15 mouse cellular contexts compared by ENCODE assay signal in the genomic region with DNA sequence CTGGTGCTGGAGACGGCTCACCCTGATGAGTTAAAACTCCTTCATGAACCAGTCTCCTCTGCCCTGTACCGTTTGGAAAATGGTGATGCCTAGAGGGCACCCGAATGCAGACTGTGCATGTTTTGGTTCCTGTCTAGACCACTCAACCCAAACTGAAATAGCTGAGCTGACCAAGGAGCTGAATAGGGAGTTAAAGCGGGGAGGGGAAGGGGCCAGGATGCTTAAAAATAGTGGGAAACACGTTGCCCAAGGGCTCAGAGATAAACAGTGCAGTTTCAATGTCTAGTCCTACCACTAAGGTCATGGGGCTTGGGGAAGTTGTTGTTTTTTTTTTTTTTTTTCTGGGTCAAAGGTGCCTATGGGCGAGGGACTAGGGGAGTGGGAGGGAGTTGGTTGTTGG.
DNase-seq lines count a peak whose midpoint lies in the region.
"Had no signal": no experiment of that assay in that cellular context is flagged by ENCODE, and none has a peak within 500 bp of the region (broad histone marks: within the 10 kb centered on the region; RNA-seq: fewer than 3 reads in every experiment).

No protein-coding gene starts in this region.

- peak; percentile 22 for DNase-seq in layer of hippocampus, adult 9-10 months (ENCODE audit: low spot score)
- no peak for DNase-seq in layer of hippocampus, postnatal 10 days (ENCODE audit: low spot score in 2 of 2)
- DNase-seq in left cerebral cortex, adult 9 months (ENCODE audit: low spot score in 2 of 2) = peak; percentile 51 to 55
- DNase-seq in left cerebral cortex, postnatal 4 days = no peak
- DNase-seq in brain, adult 2 months (ENCODE audit: low read depth, low spot score) = peak; percentile 67
- DNase-seq in telencephalon, adult 2 months (ENCODE audit: low read depth, low spot score) = peak; percentile 58
- DNase-seq: adrenal gland, adult 2 months; adrenal gland, postnatal 14 days; cerebellum, adult 11-12 months; cerebellum, adult 8-10 months; cerebellum, postnatal 14 days; gastrocnemius, postnatal 25 days; heart, adult 18-20 months; heart, postnatal 10 days; heart, postnatal 4 days had no signal

- intact Hi-C loops in left cerebral cortex, postnatal 4 days (cut with DNase I) = no loop called here

Comparison
In these comparisons a context has a peak if more than half of its experiments do, and no peak if none do; other contexts are left out.
1. DNase-seq: peak in layer of hippocampus, adult 9-10 months (single experiment), left cerebral cortex, adult 9 months (2 of 2), brain, adult 2 months (single experiment) and telencephalon, adult 2 months (single experiment); none in layer of hippocampus, postnatal 10 days (0 of 2) and left cerebral cortex, postnatal 4 days (single experiment).